Mouse (Mus musculus): ENCODE measurements at regions not wholly inside any gene's neighbourhood (a gene's known extent, or its start where the extent isn't known, plus 50 kb on each side); places are given as distances from the start of the nearest gene placed in this dataset.

DNA sequence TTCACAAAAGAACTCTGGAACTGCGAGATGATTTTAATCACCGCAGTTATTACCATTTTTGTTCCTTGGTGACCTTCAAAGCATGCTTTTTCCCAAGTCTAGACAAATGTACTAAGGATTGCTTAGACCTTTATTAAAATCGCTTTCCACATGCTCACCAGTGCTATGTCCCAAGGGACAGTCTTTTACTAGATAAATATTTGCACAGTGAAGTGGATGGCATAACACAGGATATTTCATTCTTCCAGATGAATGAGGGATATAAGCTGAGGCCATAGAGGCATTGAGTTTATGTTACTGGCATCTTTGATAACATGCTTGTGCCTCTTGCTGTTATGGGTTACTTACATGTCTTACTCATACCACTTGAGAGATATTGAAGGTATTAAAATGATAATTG lies 289.1 kb upstream of the Rgs18 start:
- TF ChIP-seq POLR2A (IDR thresholded peaks at IDR 0.05; ENCODE audit: low read depth, low read length) (no peak), CTCF (IDR thresholded peaks at IDR 0.05; ENCODE audit: borderline replicate concordance, insufficient read depth, low read length) (no peak)

Measured in embryonic fibroblast, embryonic 13.5 days (primary cell).